Mouse (Mus musculus) kidney, postnatal 0 days (tissue): ENCODE data around the gene Dnajc16. TPM values are rescaled to one million over a fixed set of nuclear protein-coding genes. Genes with fewer than 3 reads are reported as not detected.
A peak's percentile ranks its signal among the peaks of the same experiment; 100 is the strongest.

Source experiments
- ATAC-seq: fragments of 200-750 bp; cut with Nextera tagmentation; replicated peaks from 2 replicates; pipeline ENCODE4 v1.8.0; 2017; ENCODE audit warnings: low read depth, moderate number of reproducible peaks, moderate TSS enrichment, moderate library complexity; ENCODE audit not compliant: low FRiP score
- DNase-seq: peaks from one replicate; pipeline ENCODE4 v3.0.0-alpha.2; 2016; ENCODE audit warnings: low spot score
- H3K27ac ChIP-seq: fragments of 300-500 bp; sonication (generic); 2 replicates; pipeline ENCODE4 v1.5.1; 2014; ENCODE audit warnings: mild to moderate bottlenecking
- H3K27me3 ChIP-seq: fragments of 300-500 bp; sonication (generic); 2 replicates; pipeline ENCODE4 v1.6.1; 2014; ENCODE audit warnings: low read length, mixed read lengths; ENCODE audit not compliant: insufficient read depth
- H3K36me3 ChIP-seq: fragments of 300-500 bp; sonication (generic); 2 replicates; pipeline ENCODE4 v1.6.1; 2014; ENCODE audit warnings: low read length, mixed read lengths; ENCODE audit not compliant: insufficient read depth
- H3K4me1 ChIP-seq: fragments of 300-500 bp; sonication (generic); replicated peaks from 2 replicates; pipeline ENCODE4 v1.6.1; 2014; ENCODE audit warnings: antibody characterized with exemption, low read length, mixed read lengths; ENCODE audit not compliant: insufficient read depth
- H3K4me2 ChIP-seq: fragments of 300-500 bp; sonication (generic); 2 replicates; pipeline ENCODE4 v1.6.1; 2014; ENCODE audit warnings: mild to moderate bottlenecking, low read length, moderate library complexity, mixed read lengths
- H3K4me3 ChIP-seq: fragments of 300-500 bp; sonication (generic); replicated peaks from 2 replicates; pipeline ENCODE4 v1.5.1; 2014; ENCODE audit warnings: low read depth, low read length
- H3K9ac ChIP-seq: fragments of 300-500 bp; sonication (generic); 2 replicates; pipeline ENCODE4 v1.6.1; 2014; ENCODE audit warnings: low read depth, low read length
- H3K9me3 ChIP-seq: fragments of 300-500 bp; sonication (generic); replicated peaks from 2 replicates; pipeline ENCODE4 v1.6.1; 2016; ENCODE audit warnings: low read length, inconsistent platforms, mixed read lengths
- CTCF ChIP-seq: IDR thresholded peaks from 2 replicates; pipeline ENCODE4 v1.5.1; 2016; ENCODE audit warnings: antibody characterized with exemption, low read depth, mild to moderate bottlenecking, moderate library complexity
- WGBS: fragments of 180-500 bp; shearing (Covaris S2); extraction: QIAGEN DNeasy Blood & Tissue Kit; methylation state at CpG from one replicate; pipeline ENCODE4 v1.1.7; 2014; 5-methylcytosine and 5-hydroxymethylcytosine counted together
- polyA plus RNA-seq: library from polyadenylated mRNA; unstranded; fragments of >200 nt; fragmentation: Nextera tagmentation; extraction: Ambion mirVana; gene quantifications from 2 replicates; pipeline ENCODE4 v1.2.1, GENCODE M21; 2015

The Dnajc16 gene
- polyA plus RNA-seq, 1 experiment from 2014 or later = 5.2 TPM

DNA sequence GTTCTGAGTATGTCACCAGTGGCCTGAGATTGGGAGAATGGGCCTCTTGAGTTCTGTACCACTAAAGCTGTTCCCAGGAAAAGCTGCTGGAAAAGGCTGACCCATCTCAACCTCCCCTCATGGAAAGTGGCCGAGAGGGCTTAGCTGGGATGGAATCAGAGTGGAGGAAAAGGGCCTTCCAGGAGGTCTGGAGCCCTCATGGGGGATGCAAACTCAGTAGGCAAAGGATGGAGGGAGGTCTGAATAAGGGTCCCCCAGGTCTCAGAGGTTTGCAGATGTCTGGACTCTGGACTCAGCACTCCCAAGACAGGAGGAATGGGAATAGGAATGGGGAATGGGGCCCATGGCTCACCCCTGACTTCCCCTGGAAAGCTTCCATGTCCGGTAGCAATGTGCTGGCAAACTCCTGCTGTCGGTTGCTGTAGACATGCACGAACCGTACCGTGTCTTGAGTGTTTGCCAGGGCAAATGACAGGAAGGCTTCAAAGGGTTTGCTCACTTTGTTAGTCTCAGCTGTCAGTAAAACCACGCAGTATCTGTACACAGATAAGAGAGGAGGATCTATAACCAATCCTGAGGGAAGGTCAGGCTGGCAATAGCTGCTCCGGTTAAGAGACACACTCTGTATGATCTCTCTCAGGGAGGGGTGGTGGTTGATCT, 21.1 kb downstream of the Dnajc16 start:
- no peaks in the 10 kb centered on the region for H3K9me3 ChIP-seq

DNA sequence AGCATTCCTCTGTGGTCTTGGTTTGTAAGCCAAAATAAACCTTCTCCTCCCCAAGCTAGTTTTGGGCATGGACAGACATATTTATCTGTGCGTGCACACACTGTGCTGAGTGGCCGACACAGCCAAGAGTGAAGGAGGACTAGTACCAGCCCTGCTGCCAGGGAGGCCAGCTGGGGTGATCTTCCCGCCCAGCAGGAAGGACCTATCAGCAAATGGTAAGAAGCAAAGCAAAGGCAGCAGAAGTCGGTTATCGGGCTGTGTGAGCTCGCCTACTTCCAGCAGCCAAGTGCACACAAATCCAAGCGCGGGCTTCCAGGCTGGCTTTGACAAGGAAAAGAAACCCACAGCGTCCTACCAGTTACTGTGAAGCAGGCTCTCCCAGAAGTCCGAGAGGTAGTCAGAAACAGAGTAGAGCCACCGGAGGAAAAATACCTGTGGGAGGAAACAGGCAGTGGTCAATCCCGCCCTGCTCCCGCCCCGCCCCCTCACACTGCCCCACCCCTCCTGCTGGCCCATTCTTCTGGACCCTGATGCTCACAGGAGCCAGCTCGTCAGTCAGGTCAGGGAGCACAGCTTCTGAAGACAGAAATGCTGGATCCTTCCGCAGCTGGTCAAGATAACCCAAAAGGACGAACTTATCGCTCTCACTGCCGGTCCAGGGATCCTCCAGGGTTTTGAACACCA, 23.2 kb downstream of the Dnajc16 start:
- Histone ChIP-seq H3K36me3 (peaks cover 50% of the 10 kb centered on the region), H3K9me3 (no peaks in the 10 kb centered on the region), H3K4me3 (no peak overlapping the region), H3K4me1 (peaks cover 7% of the 10 kb centered on the region; the same call in 1 of the 2 replicates), H3K27ac (peak overlapping the region; percentile 65), H3K27me3 (no peaks in the 10 kb centered on the region), H3K9ac (no peak overlapping the region), H3K4me2 (no peak overlapping the region)
- DNase-seq (peak; percentile 35), ATAC-seq (no peak)
- TF ChIP-seq CTCF = no peak
- 61% methylated on average over 19 of the region's 19 CpGs for WGBS

More for the DNA sequence above, 21.1 kb downstream of the Dnajc16 start:
- no peak overlapping the region for H3K27ac ChIP-seq
- no peak for TF ChIP-seq CTCF
- H3K4me3 ChIP-seq = no peak overlapping the region
- 90% methylated on average over 8 of the region's 8 CpGs for WGBS
- H3K4me1 ChIP-seq = peaks cover 7% of the 10 kb centered on the region; the same call in 1 of the 2 replicates
- no peak for ATAC-seq
- DNase-seq = no peak
- no peak overlapping the region for H3K4me2 ChIP-seq
- no peak overlapping the region for H3K9ac ChIP-seq
- no peaks in the 10 kb centered on the region for H3K27me3 ChIP-seq
- peaks cover 57% of the 10 kb centered on the region for H3K36me3 ChIP-seq

DNA sequence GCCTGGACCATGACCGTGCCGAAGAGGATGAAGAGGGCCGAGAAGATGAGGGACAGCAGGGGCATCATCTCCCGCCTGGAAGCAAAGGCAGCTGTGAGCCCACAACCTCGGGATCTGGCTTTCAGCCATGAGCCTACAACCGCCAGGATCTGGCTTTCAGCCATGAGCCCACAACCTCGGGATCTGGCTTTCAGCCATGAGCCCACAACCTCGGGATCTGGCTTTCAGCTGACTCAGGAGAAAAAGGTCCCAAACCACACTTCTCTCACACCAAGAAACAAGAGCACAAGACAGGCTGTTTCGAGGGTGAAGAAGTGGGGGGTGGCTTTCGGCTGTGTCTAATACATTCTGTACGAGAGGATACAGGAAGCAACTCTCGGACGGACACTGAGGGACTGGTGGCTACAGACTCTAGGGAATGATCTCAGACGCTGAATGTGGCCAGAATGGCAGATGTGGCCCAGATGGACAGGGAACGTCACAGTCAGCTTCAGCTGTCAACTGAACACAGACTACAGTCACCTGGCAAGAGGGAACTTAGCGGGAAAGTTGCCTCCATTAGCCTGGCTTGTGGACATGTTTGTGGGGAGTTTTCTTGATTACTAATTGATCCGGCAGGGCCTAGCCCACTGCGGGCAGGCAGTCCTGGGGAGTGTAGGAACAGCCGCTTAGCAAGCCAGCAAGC, 23.9 kb downstream of the Dnajc16 start:
- Histone ChIP-seq H3K27me3 (no peaks in the 10 kb centered on the region), H3K9ac (no peak overlapping the region), H3K4me2 (no peak overlapping the region), H3K27ac (peak overlapping the region; percentile 65; the same call in 1 of the 2 replicates), H3K36me3 (peaks cover 53% of the 10 kb centered on the region), H3K4me1 (peaks cover 7% of the 10 kb centered on the region; the same call in 1 of the 2 replicates), H3K9me3 (no peaks in the 10 kb centered on the region), H3K4me3 (no peak overlapping the region)
- no peak for ATAC-seq
- peak; percentile 67 for DNase-seq
- no peak for TF ChIP-seq CTCF
- WGBS = 55% methylated on average over 19 of the region's 19 CpGs

DNA sequence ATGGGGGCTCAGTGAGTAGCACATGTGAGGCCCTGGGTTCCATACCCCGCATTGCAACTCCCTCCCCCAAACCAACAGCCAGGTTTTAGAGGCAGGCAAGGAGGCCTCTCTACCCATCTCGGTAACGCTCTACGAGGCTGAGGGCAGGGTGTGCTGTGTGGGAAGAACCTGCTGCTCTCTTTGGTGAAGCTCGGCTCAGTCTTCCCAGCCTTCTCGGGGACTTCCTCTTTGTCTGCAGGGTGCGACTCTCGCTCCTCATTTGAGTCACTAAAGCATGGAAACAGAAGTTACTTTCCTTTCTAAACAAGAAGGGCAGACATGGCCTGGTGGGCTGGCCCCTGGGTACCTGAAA, 24.4 kb downstream of the Dnajc16 start:
- 64% methylated on average over 8 of the region's 8 CpGs for WGBS
- DNase-seq = no peak
- H3K36me3 ChIP-seq = peaks cover 53% of the 10 kb centered on the region

DNA sequence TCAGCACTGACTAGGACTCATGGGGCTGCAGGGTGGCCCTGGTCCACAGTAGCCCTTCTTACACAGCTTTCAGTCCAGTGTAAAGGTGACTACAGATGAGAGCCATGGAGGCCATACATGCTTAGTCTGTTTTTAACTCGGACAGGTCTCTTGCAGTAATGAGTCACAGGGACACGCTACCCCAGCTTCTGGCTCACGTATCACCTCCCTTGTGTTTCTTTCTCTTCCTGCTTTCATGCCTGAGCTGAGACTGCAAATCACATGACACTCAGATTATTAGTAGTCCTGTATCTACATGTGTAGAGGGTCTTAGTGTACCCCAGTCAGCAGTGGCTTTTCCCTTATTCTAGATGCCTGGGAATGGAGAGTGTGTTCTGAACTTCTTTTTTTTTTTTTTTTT, 25.7 kb downstream of the Dnajc16 start:
- H3K27ac ChIP-seq = no peak overlapping the region
- no peaks in the 10 kb centered on the region for H3K9me3 ChIP-seq
- DNase-seq (no peak), ATAC-seq (no peak)
- no peaks in the 10 kb centered on the region for H3K27me3 ChIP-seq
- no peak overlapping the region for H3K4me3 ChIP-seq
- 91% methylated on average over 3 of the region's 3 CpGs for WGBS
- no peak overlapping the region for H3K4me2 ChIP-seq
- peaks cover 44% of the 10 kb centered on the region for H3K36me3 ChIP-seq
- H3K9ac ChIP-seq = no peak overlapping the region
- peaks cover 7% of the 10 kb centered on the region; the same call in 1 of the 2 replicates for H3K4me1 ChIP-seq
- TF ChIP-seq CTCF = no peak

More for the DNA sequence above, 24.4 kb downstream of the Dnajc16 start:
- H3K27ac ChIP-seq = peak overlapping the region; percentile 65; the same call in 1 of the 2 replicates
- no peak overlapping the region for H3K9ac ChIP-seq
- no peak overlapping the region for H3K4me2 ChIP-seq
- H3K9me3 ChIP-seq = no peaks in the 10 kb centered on the region
- no peak overlapping the region for H3K4me3 ChIP-seq
- H3K27me3 ChIP-seq = no peaks in the 10 kb centered on the region
- no peak for ATAC-seq
- no peak for TF ChIP-seq CTCF
- peaks cover 7% of the 10 kb centered on the region; the same call in 1 of the 2 replicates for H3K4me1 ChIP-seq

DNA sequence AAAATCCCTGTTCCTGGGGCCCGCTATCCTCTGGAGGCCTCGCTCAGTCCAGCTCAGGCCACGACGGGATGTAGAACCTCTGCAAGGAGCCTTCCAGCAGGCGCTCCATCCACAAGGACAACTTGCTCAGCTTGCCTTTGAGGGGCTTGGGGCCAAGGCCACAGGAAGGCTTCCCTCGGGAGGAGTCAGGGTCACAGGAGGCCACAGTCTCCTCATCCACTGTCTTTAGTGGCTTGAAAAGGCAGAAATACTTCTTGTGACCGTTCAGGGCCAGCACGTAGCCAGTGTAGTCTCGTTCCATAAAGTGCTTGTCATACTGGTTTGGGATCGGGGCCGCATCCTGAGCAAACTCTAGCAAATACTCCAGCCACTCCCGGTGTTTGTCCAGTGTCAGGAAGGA, 27.3 kb downstream of the Dnajc16 start:
- Histone ChIP-seq H3K27ac (no peak overlapping the region), H3K4me1 (peaks cover 7% of the 10 kb centered on the region; the same call in 1 of the 2 replicates), H3K36me3 (peaks cover 29% of the 10 kb centered on the region), H3K9ac (no peak overlapping the region), H3K4me2 (no peak overlapping the region), H3K9me3 (no peaks in the 10 kb centered on the region), H3K27me3 (no peaks in the 10 kb centered on the region), H3K4me3 (no peak overlapping the region)
- ATAC-seq (no peak), DNase-seq (no peak)
- no peak for TF ChIP-seq CTCF
- WGBS = 88% methylated on average over 12 of the region's 12 CpGs
